Mouse (Mus musculus): ENCODE data around the gene Akap6.

The Akap6 gene

DNA sequence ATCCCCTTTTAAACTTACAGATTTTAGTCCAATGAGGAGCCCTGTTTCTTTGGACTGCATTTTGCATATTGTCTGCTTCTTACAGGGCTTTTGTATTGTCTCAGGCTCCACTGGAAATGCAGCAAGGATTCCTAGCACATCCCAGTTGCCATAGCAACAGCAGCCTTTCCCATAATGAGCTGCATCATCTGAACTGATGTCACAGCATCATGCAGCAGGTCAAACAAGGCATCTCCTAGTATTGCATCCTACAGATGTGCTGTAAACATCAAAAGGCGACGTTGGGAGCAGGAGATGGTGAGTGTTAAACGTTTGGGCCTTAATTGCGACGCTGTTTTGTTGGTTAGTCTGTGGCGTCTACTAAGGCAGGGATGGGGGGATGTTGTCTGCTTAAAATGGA lies at the start of gene Akap6:
Akap6 (plus strand) TSS at position 238 of the 400 bp plus-strand sequence.
- no peak for DNase-seq (ENCODE audit: inconsistent ontology term)

DNA sequence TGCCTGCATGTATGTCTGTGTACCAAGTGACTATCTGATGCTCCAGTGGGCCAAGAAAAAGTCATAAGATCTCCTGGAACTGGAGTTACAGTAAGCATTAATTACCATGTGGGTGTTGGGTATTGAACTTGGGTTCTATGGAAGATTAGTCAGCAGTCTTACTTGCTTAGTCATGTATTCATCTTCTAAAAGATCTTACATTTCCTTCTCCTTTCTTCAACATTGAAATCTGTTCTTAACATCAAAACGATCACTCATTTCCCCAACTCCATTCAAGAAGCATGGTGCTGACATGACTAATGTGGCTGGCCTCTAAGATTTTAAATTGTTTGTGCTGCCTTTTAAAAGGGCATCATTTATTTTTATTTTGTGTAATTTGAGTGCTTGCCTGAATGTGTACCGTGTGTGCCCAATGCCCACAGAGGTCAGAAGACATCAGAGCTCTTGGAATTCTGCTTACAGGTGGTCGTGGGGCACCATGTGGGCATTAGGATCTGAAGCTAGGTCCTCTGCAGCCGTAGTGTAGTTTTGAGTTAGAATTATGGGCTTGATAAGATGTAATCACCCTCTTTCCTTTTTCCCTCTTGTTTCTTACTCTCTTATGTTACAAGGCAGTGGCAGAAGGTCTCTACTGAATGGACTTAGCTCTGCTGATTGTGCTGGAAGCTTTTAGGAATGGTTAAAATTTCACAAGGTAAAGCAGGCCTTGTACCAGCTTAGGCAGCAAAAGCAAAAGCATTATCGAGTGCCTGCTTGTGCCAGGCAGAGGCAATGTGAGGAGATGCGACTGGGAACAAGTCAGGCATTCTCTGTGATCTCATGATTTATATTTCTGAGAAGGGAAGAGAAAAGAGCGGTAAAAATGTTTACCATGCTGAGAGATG lies 36.0 kb upstream of the Akap6 start:
- DNase-seq (ENCODE audit: inconsistent ontology term): no peak

- no peak for DNase-seq (ENCODE audit: inconsistent ontology term)
Measured at GRCm38 (mm10) chr12:52664944-52665343, 34.2 kb upstream of the Akap6 start.

DNA sequence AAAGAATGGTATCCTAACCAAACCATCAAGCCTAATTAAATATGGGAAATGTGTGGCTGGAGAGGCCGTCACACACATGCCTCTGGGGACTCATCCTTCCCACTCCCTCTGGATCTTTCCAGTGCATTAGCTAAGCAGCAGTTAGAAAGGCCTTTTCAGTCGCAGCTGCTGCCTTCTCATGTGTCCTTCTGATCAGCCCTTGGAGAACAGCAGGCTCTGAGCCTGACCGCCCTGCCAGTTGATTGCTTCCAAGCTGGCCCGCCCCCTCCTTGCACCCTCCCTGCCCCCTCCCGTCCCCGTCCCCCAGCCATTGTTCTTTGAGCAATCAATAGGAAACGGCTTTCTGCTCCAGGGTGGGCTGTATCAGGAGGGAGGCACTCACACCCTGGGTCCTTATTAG lies 27.7 kb upstream of the Akap6 start:
- peak; percentile 65 for DNase-seq (ENCODE audit: inconsistent ontology term)

GRCm38 (mm10) chr12:52671943-52672342 lies 27.2 kb upstream of the Akap6 start:
- DNase-seq (ENCODE audit: inconsistent ontology term): peak; percentile 43

DNA sequence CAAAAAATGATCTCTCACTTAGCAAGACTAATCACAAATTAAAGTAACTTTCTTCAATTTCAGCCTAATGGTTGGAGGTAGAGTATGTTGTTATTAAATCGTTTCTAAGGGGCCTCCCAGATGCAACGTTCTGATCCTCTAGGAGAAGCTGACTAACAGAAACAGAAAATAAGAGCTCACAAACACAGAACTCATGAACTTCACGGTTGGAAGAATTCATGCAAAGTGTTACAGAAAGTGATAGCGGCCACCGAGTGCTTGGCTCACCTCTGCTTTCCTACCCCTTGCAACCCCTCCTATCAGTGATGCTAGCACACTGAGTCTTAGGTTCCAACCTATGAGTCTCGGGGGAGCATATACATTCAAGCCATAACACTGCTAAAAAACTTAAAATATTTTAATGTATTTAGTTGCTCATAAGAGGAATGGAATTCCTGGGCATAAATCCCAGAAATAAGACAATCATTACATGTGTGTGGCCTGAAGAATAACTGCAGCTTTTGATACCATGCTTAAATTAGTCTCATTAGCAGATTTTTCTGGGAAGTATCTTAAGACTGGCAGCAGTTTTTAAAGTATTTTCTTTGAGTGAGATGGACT lies 25.7 kb upstream of the Akap6 start:
- peak; percentile 36 for DNase-seq (ENCODE audit: inconsistent ontology term)

GRCm38 (mm10) chr12:52675010-52675409 lies 24.2 kb upstream of the Akap6 start:
- DNase-seq (ENCODE audit: inconsistent ontology term): no peak

- no peak for DNase-seq (ENCODE audit: inconsistent ontology term)
Measured at GRCm38 (mm10) chr12:52687355-52687754, 11.8 kb upstream of the Akap6 start.

DNA sequence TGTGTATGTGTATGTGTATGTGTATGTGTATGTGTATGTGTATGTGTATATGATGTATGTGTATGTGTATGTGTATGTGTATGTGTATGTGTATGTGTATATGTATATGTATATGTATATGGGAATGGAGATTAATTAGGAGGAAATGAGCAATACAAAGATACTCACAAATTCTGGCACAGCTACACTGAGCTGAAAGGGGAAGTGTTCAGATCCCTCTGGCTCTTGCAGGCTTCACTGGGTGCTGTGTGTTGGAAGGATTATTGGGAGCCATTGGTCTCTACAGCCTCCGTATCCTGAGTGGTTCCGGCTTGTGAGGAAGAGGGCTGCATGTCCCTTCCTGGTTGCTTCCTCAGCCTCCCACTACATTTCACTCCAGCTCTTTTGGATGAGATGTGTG lies 10.5 kb upstream of the Akap6 start:
- DNase-seq (ENCODE audit: inconsistent ontology term): no peak

- no peak for DNase-seq (ENCODE audit: inconsistent ontology term)
Measured at GRCm38 (mm10) chr12:52691552-52691951, 7.6 kb upstream of the Akap6 start.

- DNase-seq (ENCODE audit: inconsistent ontology term): no peak
Measured at GRCm38 (mm10) chr12:52692290-52692974, 6.8 kb upstream of the Akap6 start.

- no peak for DNase-seq (ENCODE audit: inconsistent ontology term)
Measured at GRCm38 (mm10) chr12:52697407-52698109, 1.6 kb upstream of the Akap6 start.

DNA sequence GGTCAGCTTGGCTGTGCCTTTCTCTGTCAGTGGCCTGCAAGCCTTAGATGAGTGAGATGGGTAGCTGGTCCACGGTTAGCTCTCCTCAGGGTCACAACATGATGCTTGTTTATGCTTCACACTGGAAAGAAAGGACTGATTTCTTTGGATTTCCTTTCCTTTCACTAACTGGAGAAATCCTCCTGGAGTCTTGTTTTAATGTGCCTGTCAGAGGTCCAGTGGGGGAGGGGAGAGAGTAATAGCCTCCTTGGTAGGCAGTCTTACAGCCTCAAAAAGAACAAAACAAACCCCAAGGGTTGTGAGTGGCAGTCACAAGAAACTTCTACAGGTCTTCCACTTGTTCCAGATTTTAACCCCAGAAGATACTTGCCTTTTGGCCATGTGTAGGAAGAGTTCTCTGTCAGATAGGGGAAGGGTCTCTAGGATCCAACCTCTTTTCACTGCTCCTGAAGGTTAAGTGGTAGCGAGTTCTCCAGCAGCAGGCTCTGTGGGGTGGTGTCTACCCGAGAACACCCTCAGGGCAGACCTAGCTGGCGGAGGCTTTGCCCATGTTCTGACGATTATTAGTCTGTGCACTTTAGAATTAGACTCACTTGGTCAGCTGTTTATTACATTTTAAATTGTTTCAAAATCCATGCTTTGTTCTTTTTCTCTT lies 780 bp upstream of the Akap6 start:
- DNase-seq (ENCODE audit: inconsistent ontology term): no peak

GRCm38 (mm10) chr12:52699961-52700696 lies 946 bp downstream of the Akap6 start:
- DNase-seq (ENCODE audit: inconsistent ontology term): no peak

DNA sequence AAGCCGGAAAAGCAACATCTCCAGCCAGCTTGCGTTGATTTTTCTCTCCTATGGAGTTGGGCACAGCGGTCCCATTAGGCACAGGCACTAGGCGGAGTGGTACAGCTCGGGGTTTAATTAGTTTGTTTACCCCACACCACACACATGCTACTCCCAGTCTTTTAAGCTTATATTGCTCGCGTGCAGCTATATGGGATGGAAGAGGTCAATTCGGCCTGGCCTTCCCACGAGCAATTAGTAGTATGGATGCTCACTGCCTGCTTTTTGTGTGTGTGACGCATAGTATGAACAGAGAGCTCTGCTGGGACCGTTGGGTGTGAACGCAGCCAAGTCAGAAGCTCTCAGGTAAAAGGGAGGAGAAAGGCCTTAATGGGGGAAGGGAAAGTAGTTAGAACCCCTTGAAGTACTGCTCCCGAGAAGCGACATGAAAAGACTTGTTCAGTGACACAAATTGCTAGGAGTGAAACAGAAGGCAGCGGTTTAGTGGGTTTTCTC lies 1.6 kb downstream of the Akap6 start:
- peak; percentile 58 for DNase-seq (ENCODE audit: inconsistent ontology term)

GRCm38 (mm10) chr12:52701201-52701641 lies 2.0 kb downstream of the Akap6 start:
- DNase-seq (ENCODE audit: inconsistent ontology term): no peak

GRCm38 (mm10) chr12:52702368-52702967 lies 3.3 kb downstream of the Akap6 start:
- no peak for DNase-seq (ENCODE audit: inconsistent ontology term)

GRCm38 (mm10) chr12:52704081-52704480 lies 4.9 kb downstream of the Akap6 start:
- DNase-seq (ENCODE audit: inconsistent ontology term): no peak

- no peak for DNase-seq (ENCODE audit: inconsistent ontology term)
Measured at GRCm38 (mm10) chr12:52704810-52705209, 5.6 kb downstream of the Akap6 start.

- no peak for DNase-seq (ENCODE audit: inconsistent ontology term)
Measured at GRCm38 (mm10) chr12:52711382-52711781, 12.2 kb downstream of the Akap6 start.
